Mouse (Mus musculus) embryo, embryonic 11.5 days (tissue): ENCODE results near the gene Kank2.
A peak's percentile ranks its signal among the peaks of the same experiment; 100 is the strongest.
"Not testable (repeated sequence)": the region's sequence is repeated elsewhere in the genome, so short reads cannot be mapped to it uniquely, and the experiment has no call there.

ENCODE experiments used
- DNase-seq: peaks from one replicate; pipeline ENCODE4 v3.0.0-alpha.2; 2012; ENCODE audit warnings: low read depth, low spot score

Kank2 gene

GRCm38 (mm10) chr9:21818125-21818524, 19.6 kb upstream of the Kank2 start:
- DNase-seq = no peak

DNA sequence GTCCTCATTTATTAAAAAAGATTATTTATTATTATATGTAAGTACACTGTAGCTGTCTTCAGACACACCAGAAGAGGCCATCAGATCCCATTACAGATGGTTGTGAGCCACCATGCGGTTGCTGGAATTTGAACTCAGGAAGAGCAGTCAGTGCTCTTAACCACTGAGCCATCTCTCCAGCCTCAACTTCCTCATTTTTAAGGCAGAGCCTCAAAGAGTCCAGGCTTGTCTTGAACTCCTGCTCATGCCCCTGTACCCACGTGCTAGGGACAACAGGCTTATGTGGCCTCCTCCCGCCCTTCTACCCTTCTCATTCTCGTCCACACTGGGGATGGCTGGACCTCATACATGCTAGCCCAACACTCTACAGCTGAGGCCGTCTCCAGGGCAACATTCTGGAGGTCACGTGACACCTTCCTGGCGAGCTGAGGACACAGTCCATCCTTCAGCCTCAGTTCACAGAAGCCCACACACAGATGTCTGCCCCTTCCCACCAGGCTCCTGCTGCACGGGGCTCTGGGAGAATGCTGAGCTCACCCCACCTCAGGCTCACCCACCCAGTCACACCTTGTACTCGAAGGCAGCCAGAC, 18.3 kb upstream of the Kank2 start:
- DNase-seq = no peak

- no peak for DNase-seq
Observed at GRCm38 (mm10) chr9:21811170-21811569, 12.6 kb upstream of the Kank2 start.

DNA sequence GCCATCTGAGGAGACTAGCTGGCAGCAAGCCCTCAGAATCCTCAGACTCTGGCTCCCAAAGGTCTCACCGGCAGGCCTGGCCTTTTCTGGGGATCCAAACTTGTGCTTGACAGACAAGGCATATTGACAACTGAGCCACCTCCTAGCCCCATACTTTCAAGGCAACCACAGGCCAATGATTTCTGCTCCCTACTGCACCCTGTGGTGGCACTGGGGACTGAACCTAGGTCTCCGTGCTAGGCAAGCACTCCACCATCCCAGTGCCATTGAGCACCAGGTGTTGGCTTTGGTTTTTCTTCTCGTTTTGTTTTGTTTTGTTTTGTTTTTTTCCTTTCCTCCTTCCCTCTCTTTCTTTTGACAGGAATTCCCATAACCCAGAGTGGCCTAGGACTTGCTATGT, 10.0 kb upstream of the Kank2 start:
- DNase-seq = no peak

DNA sequence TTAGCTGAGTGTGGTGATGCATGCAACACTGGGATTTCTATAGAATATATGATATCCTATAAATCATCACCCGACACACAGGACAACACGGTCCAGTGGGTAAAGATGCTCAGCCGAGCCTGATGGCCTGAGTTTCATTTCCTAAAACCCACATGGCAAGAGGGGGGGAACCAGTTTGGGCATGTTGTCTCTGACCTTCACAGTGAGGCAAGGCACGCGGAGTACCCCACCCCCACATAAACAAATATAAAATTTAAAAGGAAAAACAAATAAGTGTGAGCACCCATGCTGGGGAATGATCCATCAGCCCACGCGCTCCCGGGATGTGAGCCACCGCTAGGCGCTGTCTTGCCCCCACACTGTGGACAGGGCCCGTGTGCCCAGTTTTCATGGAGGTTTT, 8.4 kb upstream of the Kank2 start:
- DNase-seq = no peak

DNA sequence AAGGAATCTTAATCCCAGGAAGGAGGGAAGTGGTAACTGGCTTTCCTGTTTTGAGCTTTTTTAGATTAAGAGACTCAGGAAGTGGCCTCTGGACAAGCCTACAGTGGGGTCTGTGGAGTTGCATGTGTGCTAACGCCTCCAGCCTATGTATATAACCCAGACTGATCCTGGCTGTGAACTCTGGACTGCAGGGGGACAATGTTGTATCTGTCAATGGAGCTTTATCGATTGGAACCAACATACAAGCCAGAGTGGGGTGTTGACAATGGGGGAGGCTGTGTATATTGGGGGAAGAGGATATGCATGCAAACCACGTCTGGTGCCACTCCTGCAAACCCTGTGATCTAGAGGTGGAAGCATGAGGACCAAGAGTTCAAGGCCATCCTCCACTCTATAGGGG, 7.8 kb upstream of the Kank2 start:
- DNase-seq = no peak

GRCm38 (mm10) chr9:21803986-21804644, 5.6 kb upstream of the Kank2 start:
- peak; percentile 70 for DNase-seq

GRCm38 (mm10) chr9:21801591-21801990, 3.0 kb upstream of the Kank2 start:
- DNase-seq = no peak

- DNase-seq = no peak
Observed at GRCm38 (mm10) chr9:21801121-21801520, 2.6 kb upstream of the Kank2 start.

- DNase-seq = no peak
Observed at GRCm38 (mm10) chr9:21799010-21799350, 436 bp upstream of the Kank2 start.

DNA sequence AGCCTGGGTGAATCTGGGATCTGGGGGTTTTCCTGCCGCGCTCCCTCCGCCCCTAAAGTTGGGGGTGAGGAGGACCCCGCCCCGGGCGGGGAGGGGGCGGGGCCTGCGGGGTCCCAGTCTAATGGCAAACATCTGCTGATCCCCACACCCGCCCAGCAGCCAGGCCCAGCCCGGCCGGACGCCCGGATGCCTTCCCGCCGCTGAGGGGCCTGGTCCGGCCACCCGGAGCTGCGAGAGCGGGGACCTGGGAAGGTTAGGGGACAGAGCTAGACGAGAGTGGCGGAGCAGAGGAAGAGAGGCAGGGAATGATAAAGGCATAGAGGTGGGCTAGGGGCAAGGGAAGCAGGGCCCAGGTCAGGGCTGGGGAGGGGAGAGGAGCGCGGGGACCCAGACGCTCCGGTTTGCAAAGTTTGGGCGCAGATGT, 611 bp downstream of the Kank2 start:
- peak; percentile 61 for DNase-seq

GRCm38 (mm10) chr9:21796919-21797318, 1.6 kb downstream of the Kank2 start:
- DNase-seq = no peak

- no peak for DNase-seq
Observed at GRCm38 (mm10) chr9:21796259-21796658, 2.3 kb downstream of the Kank2 start.

GRCm38 (mm10) chr9:21795579-21795978, 3.0 kb downstream of the Kank2 start:
- no peak for DNase-seq

- no peak for DNase-seq
Observed at GRCm38 (mm10) chr9:21794925-21795324, 3.6 kb downstream of the Kank2 start.

GRCm38 (mm10) chr9:21794344-21794834, 4.2 kb downstream of the Kank2 start:
- DNase-seq = no peak

- not testable (repeated sequence) for DNase-seq
Observed at GRCm38 (mm10) chr9:21793507-21793906, 5.0 kb downstream of the Kank2 start.

- DNase-seq = no peak
Observed at GRCm38 (mm10) chr9:21792644-21793043, 5.9 kb downstream of the Kank2 start.

DNA sequence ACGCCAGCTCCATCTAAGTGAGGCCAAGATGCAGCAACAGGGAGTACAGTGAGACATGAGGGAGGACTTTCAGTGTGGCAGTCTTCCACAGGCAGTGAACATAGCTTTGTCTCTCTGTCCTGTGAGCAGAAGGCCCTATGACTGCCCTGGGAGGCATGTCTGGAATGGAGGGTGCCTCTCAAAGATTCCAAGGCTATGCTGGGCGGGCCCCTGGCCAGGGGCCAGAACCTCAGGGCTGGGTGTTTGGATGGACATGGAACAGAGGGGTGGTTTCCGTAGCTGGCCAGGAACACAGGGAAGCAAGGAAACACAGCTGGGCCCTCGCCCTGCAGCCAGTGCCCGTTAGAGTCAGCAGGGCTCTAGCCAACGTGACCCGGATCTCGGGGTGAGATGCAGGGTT, 6.7 kb downstream of the Kank2 start:
- DNase-seq = no peak

- DNase-seq = no peak
Observed at GRCm38 (mm10) chr9:21788234-21788633, 10.3 kb downstream of the Kank2 start.

DNA sequence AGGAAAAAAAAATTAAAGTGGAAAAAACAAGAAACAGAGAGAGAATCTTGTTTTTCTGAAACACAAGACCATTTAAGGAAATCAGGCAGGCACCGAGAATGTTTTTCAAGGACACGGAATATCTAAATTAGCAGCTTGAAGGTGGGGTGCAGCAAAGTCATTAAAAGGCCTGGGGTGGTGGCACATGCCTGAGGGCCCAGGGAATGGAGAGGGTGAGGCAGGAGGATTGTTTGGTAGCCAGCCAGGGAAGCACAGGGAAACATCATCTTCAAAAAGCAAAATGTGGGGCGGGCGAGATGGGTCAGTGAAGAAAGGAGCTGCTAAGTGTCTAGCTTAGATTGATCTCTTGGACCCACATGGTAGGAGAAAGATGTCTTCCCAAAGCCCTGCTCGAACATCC, 10.9 kb downstream of the Kank2 start:
- DNase-seq = no peak

GRCm38 (mm10) chr9:21786906-21787305, 11.6 kb downstream of the Kank2 start:
- peak; percentile 51 for DNase-seq

GRCm38 (mm10) chr9:21786309-21786708, 12.2 kb downstream of the Kank2 start:
- DNase-seq = not testable (repeated sequence)
